Mouse (Mus musculus): Measurements from ENCODE around the gene 4933434E20Rik.

GRCm38 (mm10) chr3:90034653-90035052 is 16.8 kb upstream of the 4933434E20Rik start:
- no peak for TF ChIP-seq CTCF (IDR thresholded peaks at IDR 0.05; ENCODE audit: low read depth, low read length)
- TF ChIP-seq EP300 (IDR thresholded peaks at IDR 0.05; ENCODE audit: insufficient read depth, low read depth, low read length) = no peak

Data from ES-Bruce4 (cell line).